17 mouse cellular contexts compared by ENCODE assay signal in the genomic region with DNA sequence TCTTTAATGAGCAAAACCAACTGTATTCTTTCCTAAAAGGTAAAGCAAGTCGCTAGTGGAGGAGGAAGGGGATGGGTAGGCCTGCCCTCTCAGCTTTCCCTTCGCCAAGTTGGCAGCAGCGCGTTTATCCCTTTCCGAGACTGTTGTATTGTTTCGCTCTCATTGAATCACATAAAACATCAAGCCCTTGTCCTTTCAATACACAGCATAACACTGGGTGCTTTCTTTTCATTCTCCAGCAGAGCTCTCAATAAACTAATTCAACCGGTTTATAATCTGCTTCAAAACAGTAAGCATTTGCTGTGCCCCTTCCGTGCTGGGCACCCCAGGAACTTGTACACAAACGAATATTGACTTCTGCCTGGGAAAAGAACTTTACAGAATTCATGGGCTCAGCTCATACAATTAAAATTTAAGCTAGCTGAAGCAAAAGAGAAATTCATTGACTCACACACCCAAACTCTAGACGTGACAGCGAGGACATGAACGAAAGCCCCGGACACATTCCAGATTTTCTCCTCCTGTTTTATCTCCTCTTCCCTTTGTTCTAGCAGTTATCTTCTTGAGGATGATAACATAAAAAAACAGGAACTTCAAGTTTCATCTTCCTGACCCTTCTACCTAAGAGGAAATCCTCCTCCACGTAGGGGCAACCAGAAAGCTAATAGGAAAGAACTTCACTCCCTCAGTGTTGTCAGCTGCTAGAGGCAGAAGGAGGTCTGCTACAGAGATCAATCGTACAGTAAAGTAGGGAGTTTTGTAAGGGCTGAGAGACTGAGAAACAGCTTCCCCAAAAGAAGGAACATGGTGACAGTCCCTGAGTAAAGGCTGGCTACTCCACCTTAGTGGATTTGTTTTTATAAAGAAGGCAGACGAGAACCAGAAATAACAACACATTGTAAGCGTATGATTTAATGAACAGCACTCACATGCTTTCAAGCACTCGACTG.
DNase-seq lines count a peak whose midpoint lies in the region; ATAC-seq and TF ChIP-seq lines count a peak whose summit lies in the region.
"Had no signal": no experiment of that assay in that cellular context is flagged by ENCODE, and none has a peak within 500 bp of the region (broad histone marks: within the 10 kb centered on the region; RNA-seq: fewer than 3 reads in every experiment).

No protein-coding gene starts in this region.

- no peaks in the 10 kb centered on the region for H3K27me3 ChIP-seq in midbrain, embryonic 11.5 days (ENCODE audit: control insufficient read depth, insufficient read depth, low read length)
- H3K27me3 ChIP-seq in midbrain, embryonic 16.5 days (ENCODE audit: control insufficient read depth, insufficient read depth, low read depth, low read length) = no peaks in the 10 kb centered on the region
- no peaks in the 10 kb centered on the region for H3K27me3 ChIP-seq in stomach, embryonic 16.5 days (ENCODE audit: control insufficient read depth, insufficient read depth, low read length)
- H3K27me3 ChIP-seq: kidney, embryonic 15.5 days; limb, embryonic 13.5 days; megakaryocyte, embryonic 14.5 days had no signal

- no peak overlapping the region for H3K9ac ChIP-seq in midbrain, embryonic 11.5 days (ENCODE audit: low read length)
- H3K9ac ChIP-seq in midbrain, embryonic 16.5 days (ENCODE audit: low read depth, low read length) = no peak overlapping the region
- H3K9ac ChIP-seq in stomach, embryonic 16.5 days (ENCODE audit: low read length) = no peak overlapping the region
- H3K9ac ChIP-seq: kidney, embryonic 15.5 days; limb, embryonic 13.5 days had no signal

- H3K4me2 ChIP-seq in midbrain, embryonic 11.5 days = no peak overlapping the region
- no peak overlapping the region for H3K4me2 ChIP-seq in midbrain, embryonic 16.5 days (ENCODE audit: low read length)
- 0 out of 2 replicates have a peak overlapping the region, but pooled peaks have one; percentile 2 for H3K4me2 ChIP-seq in stomach, embryonic 16.5 days (ENCODE audit: low read depth, low read length)
- H3K4me2 ChIP-seq: kidney, embryonic 15.5 days; limb, embryonic 13.5 days had no signal

- no peaks in the 10 kb centered on the region for H3K4me1 ChIP-seq in midbrain, embryonic 11.5 days (ENCODE audit: control insufficient read depth, insufficient read depth, low read length)
- H3K4me1 ChIP-seq in midbrain, embryonic 16.5 days (ENCODE audit: control insufficient read depth, insufficient read depth, low read length) = peaks cover 10% of the 10 kb centered on the region; the same call in 1 of the 2 replicates
- H3K4me1 ChIP-seq in stomach, embryonic 16.5 days (ENCODE audit: control insufficient read depth, insufficient read depth, low read length) = no peaks in the 10 kb centered on the region; the same call in 1 of the 2 replicates
- H3K4me1 ChIP-seq: kidney, embryonic 15.5 days; limb, embryonic 13.5 days had no signal

- no peak for DNase-seq in frontal cortex, postnatal 10 days (ENCODE audit: low spot score in 2 of 2)
- DNase-seq in midbrain, embryonic 11.5 days (ENCODE audit: low spot score, missing footprints) = peak; percentile 81
- DNase-seq in brain, embryonic 14.5 days (ENCODE audit: low read depth) = peak; percentile 79
- DNase-seq in frontal cortex, postnatal 14 days (ENCODE audit: low spot score in 2 of 2) = no peak
- DNase-seq: adrenal gland, adult 2 months; cerebellum, postnatal 36 days; lung, adult 2 months; thymus, postnatal 25 days had no signal

- H3K4me3 ChIP-seq in midbrain, embryonic 11.5 days (ENCODE audit: low read depth, low read length) = no peak overlapping the region
- H3K4me3 ChIP-seq in midbrain, embryonic 16.5 days (ENCODE audit: low read depth, low read length) = no peak overlapping the region
- no peak overlapping the region for H3K4me3 ChIP-seq in stomach, embryonic 16.5 days (replicated peaks; ENCODE audit: low read length)
- H3K4me3 ChIP-seq: heart, embryonic 10.5 days; kidney, embryonic 15.5 days; limb, embryonic 13.5 days; megakaryocyte, embryonic 14.5 days had no signal

- H3K36me3 ChIP-seq in midbrain, embryonic 11.5 days (ENCODE audit: control insufficient read depth, insufficient read depth, low read length) = no peaks in the 10 kb centered on the region
- no peaks in the 10 kb centered on the region for H3K36me3 ChIP-seq in midbrain, embryonic 16.5 days (ENCODE audit: control insufficient read depth, insufficient read depth, low read length)
- no peaks in the 10 kb centered on the region for H3K36me3 ChIP-seq in stomach, embryonic 16.5 days (ENCODE audit: control insufficient read depth, insufficient read depth, low read length)
- H3K36me3 ChIP-seq: heart, embryonic 10.5 days; kidney, embryonic 15.5 days; limb, embryonic 13.5 days had no signal

- no peaks in the 10 kb centered on the region for H3K9me3 ChIP-seq in midbrain, embryonic 11.5 days (ENCODE audit: control insufficient read depth, low read length)
- H3K9me3 ChIP-seq in midbrain, embryonic 16.5 days (replicated peaks; ENCODE audit: control insufficient read depth, low read length, poor library complexity, severe bottlenecking) = no peaks in the 10 kb centered on the region
- no peaks in the 10 kb centered on the region for H3K9me3 ChIP-seq in stomach, embryonic 16.5 days (replicated peaks; ENCODE audit: control insufficient read depth, low read length)
- H3K9me3 ChIP-seq: heart, embryonic 10.5 days; kidney, embryonic 15.5 days; limb, embryonic 13.5 days had no signal

- TF ChIP-seq POLR2A in brain, embryonic 14.5 days (IDR thresholded peaks at IDR 0.05; ENCODE audit: borderline replicate concordance, extremely low read depth, insufficient read depth, insufficient read length, poor library complexity, severe bottlenecking) = no peak

- 0 out of 2 replicates have a peak, but pooled peaks have one; percentile 38 for ATAC-seq in frontal cortex, adult (ENCODE audit: low TSS enrichment)
- no peak for ATAC-seq in midbrain, embryonic 11.5 days (ENCODE audit: low FRiP score)
- ATAC-seq in midbrain, embryonic 16.5 days = no peak
- no peak for ATAC-seq in stomach, embryonic 16.5 days (ENCODE audit: insufficient read depth, low FRiP score)
- ATAC-seq: CD4-positive, CD25-positive, alpha-beta regulatory T cell, adult 4 months; Patski had no signal

- H3K27ac ChIP-seq in midbrain, embryonic 11.5 days (ENCODE audit: low read depth, low read length) = no peak overlapping the region
- H3K27ac ChIP-seq in midbrain, embryonic 16.5 days (ENCODE audit: low read length) = no peak overlapping the region
- no peak overlapping the region for H3K27ac ChIP-seq in stomach, embryonic 16.5 days (ENCODE audit: low read length)
- H3K27ac ChIP-seq: heart, embryonic 10.5 days; kidney, embryonic 15.5 days; limb, embryonic 13.5 days had no signal

- whole genome bisulfite sequencing in midbrain, embryonic 11.5 days = 69% methylated on average over 18 of the region's 18 CpGs
- 35% methylated on average over 18 of the region's 18 CpGs for WGBS in midbrain, embryonic 16.5 days
- 52% methylated on average over 18 of the region's 18 CpGs for WGBS in stomach, embryonic 16.5 days

- TF ChIP-seq CTCF in brain, embryonic 14.5 days (IDR thresholded peaks at IDR 0.05; ENCODE audit: borderline replicate concordance, extremely low read depth, insufficient read depth, insufficient read length) = no peak

Comparison
In these comparisons a context has a peak if more than half of its experiments do, and no peak if none do; other contexts are left out.
1. DNase-seq: peak in midbrain, embryonic 11.5 days (single experiment) and brain, embryonic 14.5 days (single experiment); none in frontal cortex, postnatal 10 days (0 of 2) and frontal cortex, postnatal 14 days (0 of 2).